Mouse (Mus musculus): ENCODE data around the gene Gabpb2. TPM values are rescaled to one million over a fixed set of nuclear protein-coding genes. Genes with fewer than 3 reads are reported as not detected.
A peak's percentile ranks its signal among the peaks of the same experiment; 100 is the strongest.

Gene Gabpb2
- polyA plus RNA-seq, 1 experiment from 2014 or later: 7.9 TPM

- Histone ChIP-seq H3K4me2 (ENCODE audit: low read length) (peak overlapping the region; percentile 98), H3K4me1 (ENCODE audit: control insufficient read depth in 2 of 2, insufficient read depth in 2 of 2, low read length in 2 of 2) (peaks cover 20 to 39% of the 10 kb centered on the region in 2 experiments), H3K9ac (ENCODE audit: low read length) (no peak overlapping the region), H3K4me3 (ENCODE audit: control insufficient read depth in 1 of 2, insufficient read depth in 1 of 2, low read depth in 1 of 2, low read length in 2 of 2) (no peak overlapping the region), H3K27ac (replicated peaks in 1 of 2; ENCODE audit: control insufficient read depth in 1 of 2, insufficient read depth in 1 of 2, low read depth in 2 of 2, low read length in 2 of 2) (no peak overlapping the region), H3K27me3 (ENCODE audit: control insufficient read depth, insufficient read depth, low read length) (no peaks in the 10 kb centered on the region; the same call in 1 of the 2 replicates), H3K36me3 (ENCODE audit: control insufficient read depth, insufficient read depth, low read length) (peaks cover 6% of the 10 kb centered on the region; the same call in 1 of the 2 replicates), H3K9me3 (ENCODE audit: control insufficient read depth, low read length) (no peaks in the 10 kb centered on the region)
- 28% methylated on average over 2 of the region's 2 CpGs for WGBS
- ATAC-seq (ENCODE audit: insufficient number of reproducible peaks, insufficient read depth, low FRiP score, low read depth): no peak
Observed at GRCm38 (mm10) chr3:95162345-95162628, 55.4 kb downstream of the Gabpb2 start.

DNA sequence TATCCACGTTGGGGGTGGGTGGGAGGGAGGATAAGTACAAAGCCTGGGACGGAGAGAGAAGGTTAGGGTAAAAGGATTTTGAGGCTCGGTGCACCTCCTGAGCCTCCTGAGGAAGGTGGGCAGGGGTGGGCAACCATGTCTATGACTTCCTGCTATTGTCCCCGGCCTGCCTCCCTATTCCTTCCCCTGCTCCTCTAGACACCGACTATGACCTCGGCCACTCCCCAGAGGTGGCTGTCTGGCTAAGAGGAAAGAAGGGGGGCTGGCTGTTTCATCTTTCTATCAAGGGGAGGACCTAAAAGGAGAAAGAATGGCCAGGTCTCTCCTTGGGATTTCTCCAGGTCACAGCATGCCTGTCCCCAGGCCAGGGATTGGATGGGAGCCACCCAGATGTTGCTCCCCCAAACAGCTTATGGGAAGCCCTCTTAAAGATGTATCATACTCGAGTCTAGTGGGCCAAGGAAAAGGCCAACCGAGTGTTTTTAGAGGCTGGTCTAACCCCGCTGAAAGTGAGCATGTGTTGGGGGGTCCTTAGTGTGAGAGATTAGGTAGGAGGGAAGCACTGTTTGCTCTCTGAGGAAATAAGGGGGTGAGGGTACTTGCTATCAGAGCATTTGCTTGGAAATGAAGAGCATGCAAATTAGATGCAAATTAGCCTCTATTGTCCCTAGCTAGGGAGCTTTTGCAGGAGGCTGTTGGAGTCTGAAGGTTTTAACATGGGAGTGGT, 55.9 kb downstream of the Gabpb2 start:
- Histone ChIP-seq H3K9me3 (ENCODE audit: control insufficient read depth, low read length) (no peaks in the 10 kb centered on the region), H3K27me3 (ENCODE audit: control insufficient read depth, insufficient read depth, low read length) (no peaks in the 10 kb centered on the region; the same call in 1 of the 2 replicates), H3K4me2 (ENCODE audit: low read length) (peak overlapping the region; percentile 98), H3K4me1 (ENCODE audit: control insufficient read depth in 2 of 2, insufficient read depth in 2 of 2, low read length in 2 of 2) (peaks cover 20 to 39% of the 10 kb centered on the region in 2 experiments), H3K4me3 (ENCODE audit: control insufficient read depth in 1 of 2, insufficient read depth in 1 of 2, low read depth in 1 of 2, low read length in 2 of 2) (peak overlapping the region; percentile 78 to 85), H3K27ac (replicated peaks in 1 of 2; ENCODE audit: control insufficient read depth in 1 of 2, insufficient read depth in 1 of 2, low read depth in 2 of 2, low read length in 2 of 2) (no peak overlapping the region), H3K36me3 (ENCODE audit: control insufficient read depth, insufficient read depth, low read length) (peaks cover 6% of the 10 kb centered on the region; the same call in 1 of the 2 replicates), H3K9ac (ENCODE audit: low read length) (peak overlapping the region; percentile 80)
- ATAC-seq (ENCODE audit: insufficient number of reproducible peaks, insufficient read depth, low FRiP score, low read depth): no peak
- WGBS: 21% methylated on average over 9 of the region's 9 CpGs

DNA sequence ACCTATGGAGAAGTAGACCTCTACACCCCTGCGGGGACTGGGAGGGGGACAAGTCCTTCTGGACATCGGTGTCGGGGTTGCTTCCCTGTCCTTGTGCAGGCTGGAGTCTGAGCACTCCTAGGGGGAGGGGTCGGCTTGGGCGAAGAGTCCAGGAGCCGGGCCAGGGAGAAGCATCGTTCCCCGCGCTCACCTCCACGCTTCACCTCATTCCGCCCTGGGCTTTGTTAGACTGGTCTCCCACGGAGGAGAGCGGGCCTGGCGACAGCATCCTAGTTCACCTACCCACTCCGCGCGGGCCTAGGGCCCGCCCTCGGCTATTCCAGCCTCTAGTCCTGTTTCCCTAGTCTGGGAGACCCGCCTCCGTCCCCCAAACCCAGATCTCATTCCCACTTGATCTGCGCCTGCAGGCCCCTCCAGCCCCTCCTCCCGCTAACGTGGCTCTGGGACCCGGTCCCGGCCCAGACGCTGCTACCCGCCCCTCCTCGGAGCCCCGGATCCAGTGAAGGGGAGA, 56.6 kb downstream of the Gabpb2 start:
- 2% methylated on average over 30 of the region's 30 CpGs for WGBS
- peaks cover 20 to 39% of the 10 kb centered on the region in 2 experiments for H3K4me1 ChIP-seq (ENCODE audit: control insufficient read depth in 2 of 2, insufficient read depth in 2 of 2, low read length in 2 of 2)
- H3K36me3 ChIP-seq (ENCODE audit: control insufficient read depth, insufficient read depth, low read length): peaks cover 3% of the 10 kb centered on the region; the same call in 1 of the 2 replicates
- H3K4me2 ChIP-seq (ENCODE audit: low read length): peak overlapping the region; percentile 98
- H3K27me3 ChIP-seq (ENCODE audit: control insufficient read depth, insufficient read depth, low read length): no peaks in the 10 kb centered on the region; the same call in 1 of the 2 replicates
- no peak; the same call in 1 of the 2 replicates for ATAC-seq (ENCODE audit: insufficient number of reproducible peaks, insufficient read depth, low FRiP score, low read depth)
- no peaks in the 10 kb centered on the region for H3K9me3 ChIP-seq (ENCODE audit: control insufficient read depth, low read length)
- peak overlapping the region; percentile 78 to 85 for H3K4me3 ChIP-seq (ENCODE audit: control insufficient read depth in 1 of 2, insufficient read depth in 1 of 2, low read depth in 1 of 2, low read length in 2 of 2)
- H3K27ac ChIP-seq (replicated peaks in 1 of 2; ENCODE audit: control insufficient read depth in 1 of 2, insufficient read depth in 1 of 2, low read depth in 2 of 2, low read length in 2 of 2): no peak overlapping the region
- H3K9ac ChIP-seq (ENCODE audit: low read length): peak overlapping the region; percentile 80

DNA sequence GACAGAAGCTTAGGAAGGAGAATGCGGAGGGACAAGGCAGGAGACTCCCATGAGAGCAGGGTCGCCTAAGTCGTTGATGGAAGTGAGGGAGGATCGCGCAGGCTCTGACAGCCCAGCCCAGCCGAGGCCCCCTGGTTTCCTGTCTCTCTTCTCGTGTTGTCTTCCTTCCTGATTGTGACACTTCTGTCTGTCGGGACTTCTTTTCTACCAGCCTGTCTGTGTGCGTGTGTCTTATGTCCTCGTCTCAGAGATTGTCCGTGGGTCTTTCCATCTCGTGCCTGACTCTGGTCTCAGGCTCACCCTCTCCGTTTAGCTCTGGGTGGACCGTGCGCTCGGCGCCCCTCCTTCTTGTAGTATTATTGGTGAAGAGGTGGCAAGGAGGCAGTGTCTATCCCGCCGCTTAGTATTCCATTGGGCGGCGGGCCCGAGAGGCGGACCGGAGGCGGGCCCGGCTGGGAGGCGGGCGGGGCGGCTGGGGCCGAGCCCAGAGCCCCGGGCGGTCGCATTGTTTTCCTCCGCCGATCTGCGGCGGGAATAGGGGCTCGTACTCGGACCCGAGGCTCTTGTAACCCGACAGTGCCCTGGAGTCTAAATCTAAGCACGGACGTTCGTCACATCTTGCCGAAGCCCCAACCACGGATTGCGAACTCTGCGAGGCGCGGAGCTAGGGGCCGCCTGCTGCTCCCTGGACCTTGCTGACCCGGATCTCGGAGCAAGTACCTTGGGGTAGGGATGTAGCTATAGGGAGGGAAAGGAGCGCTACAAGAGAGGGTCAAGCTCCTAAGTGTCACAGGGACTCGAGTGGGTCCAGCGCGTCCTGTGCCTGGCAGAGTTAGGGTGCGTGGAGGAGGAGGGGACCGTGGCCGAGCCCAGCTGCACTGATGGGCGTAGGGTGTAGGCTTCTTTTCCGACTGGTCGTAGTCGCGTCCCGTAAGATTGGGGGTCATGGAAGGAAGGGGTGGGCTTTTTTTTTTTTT, 57.4 kb downstream of the Gabpb2 start, which contains the start of gene Sema6c:
Sema6c (plus strand) TSS at position 471 of the 977 bp plus-strand sequence.
- peak; percentile 94 for ATAC-seq (ENCODE audit: insufficient number of reproducible peaks, insufficient read depth, low FRiP score, low read depth)
- H3K9ac ChIP-seq (ENCODE audit: low read length): peak within 1 kb of the TSS; percentile 80
- under 1% methylated on average over 64 of the region's 66 CpGs for WGBS
- no peaks in the 10 kb centered on the region; the same call in 1 of the 2 replicates for H3K27me3 ChIP-seq (ENCODE audit: control insufficient read depth, insufficient read depth, low read length)
- H3K9me3 ChIP-seq (ENCODE audit: control insufficient read depth, low read length): no peaks in the 10 kb centered on the region
- H3K4me3 ChIP-seq (ENCODE audit: control insufficient read depth in 1 of 2, insufficient read depth in 1 of 2, low read depth in 1 of 2, low read length in 2 of 2): peak within 1 kb of the TSS; percentile 78 to 85
- H3K27ac ChIP-seq (replicated peaks in 1 of 2; ENCODE audit: control insufficient read depth in 1 of 2, insufficient read depth in 1 of 2, low read depth in 2 of 2, low read length in 2 of 2): no peak within 1 kb of the TSS
- no peaks in the 10 kb centered on the region for H3K36me3 ChIP-seq (ENCODE audit: control insufficient read depth, insufficient read depth, low read length)
- H3K4me1 ChIP-seq (ENCODE audit: control insufficient read depth in 2 of 2, insufficient read depth in 2 of 2, low read length in 2 of 2): peaks cover 20 to 39% of the 10 kb centered on the region in 2 experiments
- H3K4me2 ChIP-seq (ENCODE audit: low read length): peak within 1 kb of the TSS; percentile 98

- Histone ChIP-seq H3K27me3 (ENCODE audit: control insufficient read depth, insufficient read depth, low read length) (no peaks in the 10 kb centered on the region; the same call in 1 of the 2 replicates), H3K36me3 (ENCODE audit: control insufficient read depth, insufficient read depth, low read length) (no peaks in the 10 kb centered on the region), H3K4me2 (ENCODE audit: low read length) (peak overlapping the region; percentile 98), H3K4me3 (ENCODE audit: control insufficient read depth in 1 of 2, insufficient read depth in 1 of 2, low read depth in 1 of 2, low read length in 2 of 2) (peak overlapping the region; percentile 78 to 85), H3K4me1 (ENCODE audit: control insufficient read depth in 2 of 2, insufficient read depth in 2 of 2, low read length in 2 of 2) (peaks cover 19 to 36% of the 10 kb centered on the region in 2 experiments), H3K9ac (ENCODE audit: low read length) (peak overlapping the region; percentile 62), H3K9me3 (ENCODE audit: control insufficient read depth, low read length) (no peaks in the 10 kb centered on the region), H3K27ac (replicated peaks in 1 of 2; ENCODE audit: control insufficient read depth in 1 of 2, insufficient read depth in 1 of 2, low read depth in 2 of 2, low read length in 2 of 2) (no peak overlapping the region)
- no peak for ATAC-seq (ENCODE audit: insufficient number of reproducible peaks, insufficient read depth, low FRiP score, low read depth)
- 17% methylated on average over 8 of the region's 8 CpGs for WGBS
Observed at GRCm38 (mm10) chr3:95159511-95159986, 58.2 kb downstream of the Gabpb2 start.

- WGBS: 59% methylated on average over 4 of the region's 4 CpGs
- no peak overlapping the region for H3K4me3 ChIP-seq (ENCODE audit: control insufficient read depth in 1 of 2, insufficient read depth in 1 of 2, low read depth in 1 of 2, low read length in 2 of 2)
- H3K27me3 ChIP-seq (ENCODE audit: control insufficient read depth, insufficient read depth, low read length): no peaks in the 10 kb centered on the region
- no peak for ATAC-seq (ENCODE audit: insufficient number of reproducible peaks, insufficient read depth, low FRiP score, low read depth)
- no peak overlapping the region for H3K9ac ChIP-seq (ENCODE audit: low read length)
- H3K4me2 ChIP-seq (ENCODE audit: low read length): no peak overlapping the region
- no peaks in the 10 kb centered on the region for H3K36me3 ChIP-seq (ENCODE audit: control insufficient read depth, insufficient read depth, low read length)
- no peaks in the 10 kb centered on the region for H3K4me1 ChIP-seq (ENCODE audit: control insufficient read depth in 2 of 2, insufficient read depth in 2 of 2, low read length in 2 of 2)
- H3K9me3 ChIP-seq (ENCODE audit: control insufficient read depth, low read length): no peaks in the 10 kb centered on the region
- H3K27ac ChIP-seq (replicated peaks in 1 of 2; ENCODE audit: control insufficient read depth in 1 of 2, insufficient read depth in 1 of 2, low read depth in 2 of 2, low read length in 2 of 2): no peak overlapping the region
Observed at GRCm38 (mm10) chr3:95153874-95154273, 63.8 kb downstream of the Gabpb2 start.

DNA sequence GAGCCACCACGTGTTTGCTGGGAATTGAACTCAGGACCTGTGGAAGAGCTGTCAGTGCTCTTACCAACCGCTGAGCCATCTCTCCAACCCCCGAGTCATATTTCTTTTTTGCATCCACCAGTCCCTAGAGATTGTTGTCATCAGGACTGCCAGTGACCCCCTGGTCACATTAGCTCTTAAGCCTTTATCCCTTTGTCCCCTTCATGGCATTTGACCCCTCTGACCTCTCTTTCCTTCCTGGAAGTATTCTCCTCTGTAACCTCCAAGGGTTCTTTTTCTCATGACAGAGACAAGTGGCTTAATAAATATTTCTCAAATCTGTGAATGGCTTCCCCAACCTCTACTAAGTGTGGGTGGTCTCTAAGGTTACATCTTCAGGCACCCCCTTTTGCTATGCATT, 69.8 kb downstream of the Gabpb2 start:
- H3K36me3 ChIP-seq (ENCODE audit: control insufficient read depth, insufficient read depth, low read length): no peaks in the 10 kb centered on the region
- H3K4me1 ChIP-seq (ENCODE audit: control insufficient read depth in 2 of 2, insufficient read depth in 2 of 2, low read length in 2 of 2): no peaks in the 10 kb centered on the region
- ATAC-seq (ENCODE audit: insufficient number of reproducible peaks, insufficient read depth, low FRiP score, low read depth): no peak
- H3K4me3 ChIP-seq (ENCODE audit: control insufficient read depth in 1 of 2, insufficient read depth in 1 of 2, low read depth in 1 of 2, low read length in 2 of 2): no peak overlapping the region
- whole genome bisulfite sequencing: 61% methylated on average over 3 of the region's 3 CpGs
- no peaks in the 10 kb centered on the region for H3K9me3 ChIP-seq (ENCODE audit: control insufficient read depth, low read length)
- no peak overlapping the region for H3K27ac ChIP-seq (replicated peaks in 1 of 2; ENCODE audit: control insufficient read depth in 1 of 2, insufficient read depth in 1 of 2, low read depth in 2 of 2, low read length in 2 of 2)
- no peak overlapping the region for H3K9ac ChIP-seq (ENCODE audit: low read length)
- H3K27me3 ChIP-seq (ENCODE audit: control insufficient read depth, insufficient read depth, low read length): no peaks in the 10 kb centered on the region
- H3K4me2 ChIP-seq (ENCODE audit: low read length): no peak overlapping the region

All from heart, embryonic 14.5 days (tissue).